In the genomic region with DNA sequence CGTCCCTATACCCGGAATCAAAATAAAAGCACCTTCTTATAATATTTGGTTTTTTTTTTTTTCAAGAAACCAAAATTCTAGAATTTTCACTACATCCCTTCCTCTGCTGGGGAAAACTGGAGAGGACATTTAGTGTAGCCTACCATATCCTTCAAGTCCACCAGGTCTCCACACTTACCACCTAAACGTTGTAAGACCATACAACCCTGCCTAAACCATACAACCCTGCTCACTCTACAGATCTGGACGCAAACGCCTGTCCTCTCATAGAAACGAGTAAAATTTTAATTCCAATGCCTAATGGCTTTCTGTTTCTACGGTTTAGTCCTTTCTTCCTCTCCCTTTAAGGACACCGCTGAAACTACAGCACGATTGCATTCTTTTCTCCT, we compare ENCODE assay signal across 8 mouse cellular contexts. TPM values are rescaled to one million over a fixed set of nuclear protein-coding genes. Genes with fewer than 3 reads are reported as not detected.
DNase-seq lines count a peak whose midpoint lies in the region; ATAC-seq and TF ChIP-seq lines count a peak whose summit lies in the region.

No protein-coding gene starts in this region.

- DNase-seq in heart, postnatal 4 days = no peak
- no peak for DNase-seq in Patski (ENCODE audit: low read depth, low spot score)
- no peak for DNase-seq in midbrain, embryonic 10.5 days (ENCODE audit: low spot score)
- no peak for DNase-seq in adrenal gland, postnatal 25 days
- no peak for DNase-seq in adrenal gland, postnatal 4 days (ENCODE audit: low spot score in 2 of 2)
- DNase-seq in kidney, adult 18-20 months = no peak

- H3K27me3 ChIP-seq in heart, embryonic 14.5 days (ENCODE audit: control insufficient read depth, insufficient read depth, low read length) = no peaks in the 10 kb centered on the region
- H3K27me3 ChIP-seq in Patski = no peaks in the 10 kb centered on the region
- no peaks in the 10 kb centered on the region for H3K27me3 ChIP-seq in hindbrain, embryonic 12.5 days
- no peaks in the 10 kb centered on the region for H3K27me3 ChIP-seq in midbrain, embryonic 10.5 days (ENCODE audit: low read depth, poor library complexity, severe bottlenecking)

- H3K36me3 ChIP-seq in heart, embryonic 14.5 days (ENCODE audit: control insufficient read depth, insufficient read depth, low read length) = no peaks in the 10 kb centered on the region
- H3K36me3 ChIP-seq in hindbrain, embryonic 12.5 days = peaks cover 51% of the 10 kb centered on the region
- peaks cover 74% of the 10 kb centered on the region for H3K36me3 ChIP-seq in midbrain, embryonic 10.5 days

- H3K27ac ChIP-seq in heart, embryonic 14.5 days (replicated peaks in 1 of 2; ENCODE audit: control insufficient read depth in 1 of 2, insufficient read depth in 1 of 2, low read depth in 2 of 2, low read length in 2 of 2) = peak overlapping the region; percentile 89 to 91
- peak overlapping the region; percentile 90 for H3K27ac ChIP-seq in hindbrain, embryonic 12.5 days
- H3K27ac ChIP-seq in midbrain, embryonic 10.5 days (replicated peaks) = peak overlapping the region; percentile 89

- CTCF ChIA-PET in Patski (lab: Charles Lee) = no interaction called here

- TF ChIP-seq CTCF in Patski (IDR thresholded peaks at IDR 0.05) = no peak

- peak overlapping the region; percentile 65 for H3K4me2 ChIP-seq in heart, embryonic 14.5 days (ENCODE audit: low read length)
- peak overlapping the region; percentile 59 for H3K4me2 ChIP-seq in hindbrain, embryonic 12.5 days (replicated peaks)

- peak overlapping the region; percentile 78 to 81 for H3K4me3 ChIP-seq in heart, embryonic 14.5 days (ENCODE audit: control insufficient read depth in 1 of 2, insufficient read depth in 1 of 2, low read depth in 1 of 2, low read length in 2 of 2)
- H3K4me3 ChIP-seq in hindbrain, embryonic 12.5 days = peak overlapping the region; percentile 61
- peak overlapping the region; percentile 72 for H3K4me3 ChIP-seq in midbrain, embryonic 10.5 days

- H3K9me3 ChIP-seq in heart, embryonic 14.5 days (ENCODE audit: control insufficient read depth, low read length) = no peaks in the 10 kb centered on the region
- H3K9me3 ChIP-seq in hindbrain, embryonic 12.5 days (replicated peaks) = peaks cover 30% of the 10 kb centered on the region
- peaks cover 60% of the 10 kb centered on the region for H3K9me3 ChIP-seq in midbrain, embryonic 10.5 days (replicated peaks)

- H3K4me1 ChIP-seq in heart, embryonic 14.5 days (ENCODE audit: control insufficient read depth in 2 of 2, insufficient read depth in 2 of 2, low read length in 2 of 2) = peaks cover 0 to 8% of the 10 kb centered on the region in 2 experiments; a peak in 2 of 4 replicates
- H3K4me1 ChIP-seq in hindbrain, embryonic 12.5 days = 0 out of 2 replicates have a peak, but pooled peaks cover 3% of the 10 kb centered on the region
- peaks cover 5% of the 10 kb centered on the region; the same call in 1 of the 2 replicates for H3K4me1 ChIP-seq in midbrain, embryonic 10.5 days

- ATAC-seq in heart, embryonic 14.5 days (ENCODE audit: insufficient number of reproducible peaks, insufficient read depth, low FRiP score, low read depth) = no peak
- ATAC-seq in Patski = peak; percentile 5
- peak; percentile 49 for ATAC-seq in hindbrain, embryonic 12.5 days (ENCODE audit: low FRiP score)

- 9% methylated on average over 9 of the region's 9 CpGs for WGBS in heart, embryonic 14.5 days
- WGBS in hindbrain, embryonic 12.5 days = 15% methylated on average over 9 of the region's 9 CpGs
- WGBS in midbrain, embryonic 10.5 days = 13% methylated on average over 9 of the region's 9 CpGs

- in situ Hi-C loops in Patski (cut with MboI; ENCODE audit: low pct_unique_long_range_greater_than_20kb) = loop anchor here (5.0 to 25.0 kb wide), 3 partner anchors 41 to 941 kb away; a partner anchor contains a TSS

- H3K9ac ChIP-seq in heart, embryonic 14.5 days (ENCODE audit: low read length) = peak overlapping the region; percentile 84
- peak overlapping the region; percentile 71 for H3K9ac ChIP-seq in hindbrain, embryonic 12.5 days

- POLR2A ChIA-PET in Patski (lab: Charles Lee) = no interaction called here

RNA-seq across cellular contexts. Expression of a gene that starts 0.6 kb away (rescaled TPM):
- polyA plus RNA-seq in heart, embryonic 14.5 days (2014; fragmentation: Nextera tagmentation; extraction: Ambion mirVana) = 16.2 and 17.3 TPM in 2 replicates
- total RNA-seq in heart, postnatal 4 days (2021) = 10 to 100 TPM; 30.5 to 32.9 TPM
- 26.6 TPM for polyA plus RNA-seq in Patski (2021)
- 23.3 TPM in 2 replicates for polyA plus RNA-seq in hindbrain, embryonic 12.5 days (2016; fragmentation: Nextera tagmentation; extraction: Ambion mirVana)
- polyA plus RNA-seq in midbrain, embryonic 10.5 days (2016; fragmentation: Nextera tagmentation; extraction: Ambion mirVana) = 11.6 and 13.8 TPM in 2 replicates
- total RNA-seq in adrenal gland, postnatal 25 days (2021) = 32.0 and 32.4 TPM in 2 replicates
- total RNA-seq in adrenal gland, postnatal 4 days (2021) = 10 to 100 TPM; 41.4 to 45.7 TPM

RNA-seq across cellular contexts. Expression of a gene that starts 18.6 kb away (rescaled TPM):
- not detected in 2 replicates for polyA plus RNA-seq in heart, embryonic 14.5 days (2014; fragmentation: Nextera tagmentation; extraction: Ambion mirVana)
- not detected for total RNA-seq in heart, postnatal 4 days (2021)
- not detected for polyA plus RNA-seq in Patski (2021)
- polyA plus RNA-seq in hindbrain, embryonic 12.5 days (2016; fragmentation: Nextera tagmentation; extraction: Ambion mirVana) = not detected in 2 replicates
- not detected in 2 replicates for polyA plus RNA-seq in midbrain, embryonic 10.5 days (2016; fragmentation: Nextera tagmentation; extraction: Ambion mirVana)
- not detected in 2 replicates for total RNA-seq in adrenal gland, postnatal 25 days (2021)
- total RNA-seq in adrenal gland, postnatal 4 days (2021) = not detected
